Mouse (Mus musculus) left cerebral cortex, adult 2 months (tissue): ENCODE results near the gene Tfip11. TPM values are rescaled to one million over a fixed set of nuclear protein-coding genes. Genes with fewer than 3 reads are reported as not detected.

Source experiments
- DNase-seq, 2 experiments: peaks; one replicate each; pipeline ENCODE4 v3.0.0; 2021 to 2022; ENCODE audit warnings: low spot score in 2 of 2, mixed read lengths in 1 of 2; ENCODE audit errors: extremely low spot score in 1 of 2
- H3K27ac ChIP-seq: fragments of 200-600 bp; 2 replicates; pipeline ENCODE4 v1.8.1; 2022
- H3K4me3 ChIP-seq: fragments of 200-600 bp; 2 replicates; pipeline ENCODE4 v1.8.1; 2022
- CTCF ChIP-seq: fragments of 200-600 bp; IDR thresholded peaks from 2 replicates; pipeline ENCODE4 v1.8.1; 2022; ENCODE audit warnings: antibody characterized with exemption, mild to moderate bottlenecking, moderate library complexity
- intact Hi-C: fragments of 180-260 bp; cut with DNase I; formaldehyde crosslinking; loops from one replicate; pipeline ENCODE4 v1.15.1; 2025
- total RNA-seq, 2 experiments: library from RNA; stranded (reverse); gene quantifications; 2 replicates each; pipeline ENCODE4 v1.2.3; 2021

Gene Tfip11
- total RNA-seq, 2 experiments from 2014 or later: 43.0 to 45.0 TPM

GRCm38 (mm10) chr5:112292343-112292980, 33.7 kb upstream of the Tfip11 start:
- Histone ChIP-seq H3K27ac (no peak overlapping the region), H3K4me3 (no peak overlapping the region)
- DNase-seq: no peak
- intact Hi-C loops: no loop called here
- no peak for TF ChIP-seq CTCF

GRCm38 (mm10) chr5:112293800-112294199, 32.4 kb upstream of the Tfip11 start:
- DNase-seq: no peak
- H3K4me3 ChIP-seq: no peak overlapping the region
- H3K27ac ChIP-seq: no peak overlapping the region
- intact Hi-C loops: no loop called here
- no peak for TF ChIP-seq CTCF

- H3K4me3 ChIP-seq: no peak overlapping the region
- DNase-seq: no peak
- intact Hi-C loops: no loop called here
- no peak for TF ChIP-seq CTCF
- no peak overlapping the region for H3K27ac ChIP-seq
Measured at GRCm38 (mm10) chr5:112294696-112295095, 31.5 kb upstream of the Tfip11 start.

- Histone ChIP-seq H3K27ac (no peak overlapping the region), H3K4me3 (no peak overlapping the region)
- DNase-seq: no peak
- intact Hi-C loops: no loop called here
- no peak for TF ChIP-seq CTCF
Measured at GRCm38 (mm10) chr5:112295162-112295561, 31.0 kb upstream of the Tfip11 start.

GRCm38 (mm10) chr5:112295564-112295963, 30.6 kb upstream of the Tfip11 start:
- no peak overlapping the region for H3K27ac ChIP-seq

GRCm38 (mm10) chr5:112296404-112297181, 29.6 kb upstream of the Tfip11 start:
- intact Hi-C loops: no loop called here
- no peak for TF ChIP-seq CTCF
- no peak overlapping the region for H3K4me3 ChIP-seq
- H3K27ac ChIP-seq: peak overlapping the region; percentile 32; the same call in 1 of the 2 replicates
- no peak for DNase-seq

More at GRCm38 (mm10) chr5:112295564-112295963, 30.6 kb upstream of the Tfip11 start:
- intact Hi-C loops: no loop called here
- no peak overlapping the region for H3K4me3 ChIP-seq
- no peak for TF ChIP-seq CTCF
- no peak for DNase-seq

GRCm38 (mm10) chr5:112297257-112297656, 28.9 kb upstream of the Tfip11 start:
- peak overlapping the region; percentile 32 for H3K27ac ChIP-seq
- intact Hi-C loops: no loop called here
- no peak for TF ChIP-seq CTCF
- DNase-seq: no peak
- H3K4me3 ChIP-seq: no peak overlapping the region

- no peak for DNase-seq
- intact Hi-C loops: no loop called here
- Histone ChIP-seq H3K27ac (peak overlapping the region; percentile 3; the same call in 1 of the 2 replicates), H3K4me3 (no peak overlapping the region)
- no peak for TF ChIP-seq CTCF
Measured at GRCm38 (mm10) chr5:112298226-112298988, 27.8 kb upstream of the Tfip11 start.

- no peak for DNase-seq
- Histone ChIP-seq H3K27ac (no peak overlapping the region), H3K4me3 (no peak overlapping the region)
- intact Hi-C loops: no loop called here
- no peak for TF ChIP-seq CTCF
Measured at GRCm38 (mm10) chr5:112299399-112299798, 26.8 kb upstream of the Tfip11 start.

GRCm38 (mm10) chr5:112300112-112300511, 26.0 kb upstream of the Tfip11 start:
- Histone ChIP-seq H3K4me3 (no peak overlapping the region), H3K27ac (no peak overlapping the region)
- DNase-seq: no peak
- intact Hi-C loops: no loop called here
- TF ChIP-seq CTCF: no peak

- no peak for TF ChIP-seq CTCF
- intact Hi-C loops: no loop called here
- no peak for DNase-seq
- H3K27ac ChIP-seq: no peak overlapping the region
- H3K4me3 ChIP-seq: no peak overlapping the region
Measured at GRCm38 (mm10) chr5:112300721-112301308, 25.3 kb upstream of the Tfip11 start.

- intact Hi-C loops: no loop called here
- no peak overlapping the region for H3K27ac ChIP-seq
Measured at GRCm38 (mm10) chr5:112301694-112302093, 24.5 kb upstream of the Tfip11 start.

More at GRCm38 (mm10) chr5:112301694-112302093, 24.5 kb upstream of the Tfip11 start:
- peak; percentile 8 for TF ChIP-seq CTCF
- H3K4me3 ChIP-seq: no peak overlapping the region
- no peak for DNase-seq
